Mouse (Mus musculus): ENCODE results near the gene Ssbp3.

The Ssbp3 gene

DNA sequence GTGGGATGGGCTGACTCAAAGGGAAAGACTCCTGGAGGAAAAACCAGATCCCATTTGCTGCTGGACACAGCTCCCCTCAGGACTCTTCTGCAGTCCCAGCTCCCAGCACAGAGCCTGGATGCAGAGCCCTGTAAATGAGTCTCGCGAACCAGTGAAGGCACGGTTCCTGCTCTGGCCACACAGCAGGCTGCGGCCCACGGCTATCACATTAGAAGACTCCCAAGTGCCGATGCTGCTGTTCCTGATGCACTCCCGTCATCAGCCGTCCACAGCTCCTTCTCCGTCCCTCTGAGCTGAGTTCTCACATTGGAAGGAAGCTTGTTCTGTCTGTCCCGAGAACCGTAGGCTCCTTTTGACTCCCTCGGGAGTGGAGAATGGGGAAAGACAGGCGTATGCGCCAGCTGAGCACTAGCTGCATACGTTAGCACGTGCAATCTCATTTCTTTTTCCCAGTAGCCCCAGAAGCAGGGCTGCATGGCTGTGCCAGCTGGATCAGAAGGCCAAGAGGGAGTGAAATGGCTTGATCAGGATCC is 186.4 kb downstream of the Ssbp3 start, which contains the start of gene Cdcp2:
Cdcp2 (plus strand) TSS at position 51 of the 533 bp plus-strand sequence.
- DNase-seq (ENCODE audit: low spot score): no peak

DNA sequence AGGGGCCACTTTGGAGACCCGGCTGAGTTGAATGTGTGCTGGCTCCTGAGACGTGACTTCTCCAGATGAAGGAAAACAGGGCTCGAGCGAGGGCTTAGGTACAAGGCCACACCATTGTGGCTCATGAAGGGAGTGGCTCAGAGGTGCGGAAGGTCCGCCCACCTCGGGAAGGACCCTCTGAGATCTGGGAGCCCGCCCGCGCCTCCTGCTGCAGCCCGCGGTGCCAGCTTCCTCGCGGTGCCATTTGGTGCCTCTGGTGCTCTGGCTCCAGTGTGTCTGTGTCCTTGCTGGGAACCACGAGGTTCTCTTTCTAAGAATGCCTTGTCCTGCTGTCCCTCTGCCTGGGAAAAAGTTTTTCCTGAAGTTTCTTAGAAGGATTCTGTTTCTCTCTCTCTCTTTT is 187.4 kb downstream of the Ssbp3 start:
- no peak for DNase-seq (ENCODE audit: low spot score)

DNA sequence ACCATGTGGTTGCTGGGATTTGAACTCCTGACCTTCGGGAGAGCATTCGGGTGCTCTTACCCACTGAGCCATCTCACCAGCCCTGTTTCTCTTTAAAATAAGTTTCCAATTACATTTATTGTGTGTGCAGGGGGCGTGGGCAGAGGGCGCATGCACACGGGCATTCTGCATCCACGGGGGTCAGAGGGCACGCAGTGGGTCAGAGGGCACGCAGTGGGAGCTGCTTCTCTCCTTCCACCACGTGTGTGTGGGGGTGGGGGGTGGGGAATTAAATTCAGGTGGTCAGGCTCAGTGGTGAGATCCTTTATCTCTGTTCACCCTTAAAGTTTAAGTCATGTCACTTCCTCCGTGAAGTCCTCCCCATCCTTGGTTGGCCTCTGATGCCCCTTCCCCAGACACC is 187.9 kb downstream of the Ssbp3 start:
- no peak for DNase-seq (ENCODE audit: low spot score)

DNA sequence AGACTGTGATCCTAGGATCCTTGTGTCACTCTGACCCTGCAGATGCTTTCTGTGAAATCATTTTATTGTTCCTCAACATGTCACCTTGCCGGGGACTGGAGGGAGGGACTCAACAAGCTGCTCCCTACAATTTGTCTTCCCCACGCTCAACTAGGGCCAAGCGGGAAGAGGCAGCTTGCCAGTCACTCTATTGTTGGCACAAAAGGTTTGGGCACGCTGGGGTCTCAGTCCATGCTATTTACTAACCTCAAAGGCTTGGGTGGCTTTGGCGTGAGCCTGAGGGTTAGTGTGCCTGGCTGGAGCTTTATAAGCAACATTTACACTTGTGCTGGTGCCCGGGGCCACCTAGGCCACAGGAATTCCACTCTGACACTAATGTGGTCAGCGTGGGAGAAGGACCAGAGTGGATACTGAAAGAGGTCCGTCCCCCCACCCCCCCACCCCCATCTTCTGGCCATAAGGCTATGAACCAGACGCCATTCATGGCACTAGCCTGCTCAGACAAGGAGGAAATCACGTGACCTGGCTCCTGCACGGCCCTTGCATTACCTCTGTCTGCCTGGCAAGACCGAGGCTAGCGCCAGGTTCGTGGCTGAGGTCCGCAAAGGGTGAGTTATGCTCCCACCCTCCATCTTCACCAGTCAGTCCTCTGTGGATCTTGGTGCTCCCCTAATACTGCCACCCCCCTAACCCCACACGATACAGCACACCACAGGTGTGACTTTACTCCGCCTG is 188.5 kb downstream of the Ssbp3 start:
- DNase-seq (ENCODE audit: low spot score): no peak

All from spleen, adult 12 weeks (tissue).